Mouse (Mus musculus) c-Kit-positive CD71-positive TER-119-negative erythroid progenitor cells, embryonic 14.5 days (primary cell): Measurements from ENCODE around the gene Efemp1.

Source experiments
- DNase-seq: peaks from one replicate; pipeline ENCODE4 v3.0.0-alpha.2; 2013; ENCODE audit warnings: low read depth

Gene Efemp1

GRCm38 (mm10) chr11:28939651-28940050 is 86.6 kb downstream of the Efemp1 start:
- no peak for DNase-seq

DNA sequence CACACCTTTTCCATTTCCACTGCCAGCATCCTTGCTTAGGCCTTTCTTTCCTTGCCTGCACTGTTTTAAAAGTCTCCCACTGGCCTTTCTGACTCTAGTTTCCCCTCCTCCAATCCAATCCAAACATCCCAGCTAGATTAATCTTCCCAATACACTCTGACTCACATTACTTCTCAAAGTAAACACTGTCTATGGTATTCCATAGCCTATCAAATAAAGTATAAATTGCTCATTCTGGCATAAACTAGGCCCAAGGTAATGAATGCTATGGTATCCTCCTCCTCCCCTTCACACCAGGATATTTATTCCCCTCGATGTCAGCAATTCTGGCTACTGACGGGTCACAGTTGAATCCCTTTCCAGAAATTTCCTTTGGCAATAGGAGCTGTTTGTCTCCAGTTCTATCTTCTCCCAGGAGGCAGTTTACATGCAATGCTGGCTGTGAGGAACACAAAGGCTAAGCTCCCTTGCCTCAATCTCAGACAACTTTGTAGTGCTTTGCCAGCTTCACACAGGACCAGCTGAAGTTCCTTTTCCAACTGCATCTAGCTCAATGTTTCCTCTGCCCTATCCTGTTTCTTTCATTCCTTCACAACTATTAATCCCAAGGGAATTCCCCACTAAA is 98.7 kb downstream of the Efemp1 start:
- no peak for DNase-seq

- DNase-seq: no peak
Measured at GRCm38 (mm10) chr11:28954673-28955304, 101.8 kb downstream of the Efemp1 start.

- no peak for DNase-seq
Measured at GRCm38 (mm10) chr11:28955305-28955701, 102.3 kb downstream of the Efemp1 start.

GRCm38 (mm10) chr11:28961381-28961780 is 108.4 kb downstream of the Efemp1 start:
- DNase-seq: no peak
